Mouse (Mus musculus) myocyte (in vitro differentiated cells): ENCODE results near the gene Ntn5.

Experiments used
- E2F4 ChIP-seq: IDR thresholded peaks from one replicate; pipeline ENCODE4 v1.6.1; 2011; ENCODE audit warnings: mild to moderate bottlenecking, control low read depth, moderate library complexity; ENCODE audit not compliant: insufficient read depth
- MYOD1 ChIP-seq, 3 experiments: IDR thresholded peaks; one replicate each; pipeline ENCODE4 v1.6.1; 2011; ENCODE audit warnings: control low read depth in 2 of 3, low read depth in 2 of 3, mild to moderate bottlenecking in 2 of 3, moderate library complexity in 1 of 3; ENCODE audit not compliant: insufficient read length in 2 of 3, control insufficient read depth in 1 of 3
- MYOG ChIP-seq, 3 experiments: IDR thresholded peaks; one replicate each; pipeline ENCODE4 v1.6.1; 2011; ENCODE audit warnings: control low read depth in 2 of 3, low read depth in 2 of 3, mild to moderate bottlenecking in 2 of 3; ENCODE audit not compliant: insufficient read length in 2 of 3, control insufficient read depth in 1 of 3, insufficient read depth in 1 of 3
- POLR2A ChIP-seq: IDR thresholded peaks from one replicate; pipeline ENCODE4 v1.6.1; 2011; ENCODE audit warnings: low read depth, mild to moderate bottlenecking, control low read depth, moderate library complexity; ENCODE audit not compliant: insufficient read length
- POLR2AphosphoS2 ChIP-seq: IDR thresholded peaks from one replicate; pipeline ENCODE4 v1.6.1; 2011; ENCODE audit warnings: low read depth, control low read depth; ENCODE audit not compliant: insufficient read length
- SRF ChIP-seq: IDR thresholded peaks from one replicate; pipeline ENCODE4 v1.6.1; 2011; ENCODE audit warnings: low read depth; ENCODE audit not compliant: control insufficient read depth, insufficient read length
- USF1 ChIP-seq: IDR thresholded peaks from one replicate; pipeline ENCODE4 v1.6.1; 2011; ENCODE audit warnings: low read depth, mild to moderate bottlenecking, control low read depth, moderate library complexity

DNA sequence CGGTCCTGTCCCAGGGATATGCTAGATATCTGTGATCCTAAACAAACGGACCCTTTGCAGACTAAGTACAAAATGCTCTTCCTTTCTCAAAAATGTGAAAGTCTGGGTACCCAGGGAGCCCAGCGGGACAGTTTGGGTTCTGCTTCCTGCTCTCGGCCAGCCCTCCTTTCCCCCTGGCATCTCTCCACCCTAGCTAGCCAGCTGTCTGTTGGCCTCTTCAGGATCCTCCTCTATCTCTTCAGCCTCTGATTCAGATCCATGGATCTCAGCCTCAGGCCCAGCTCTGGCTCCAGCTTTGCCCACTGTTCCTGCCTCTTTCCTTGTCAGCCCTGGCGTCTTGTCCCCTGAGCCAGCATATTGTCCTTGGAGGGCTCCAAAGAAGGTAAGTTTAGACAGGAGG is 41.7 kb upstream of the Ntn5 start:
- no peak for TF ChIP-seq E2F4
- peak in 1 of 3 experiments; percentile 42 for TF ChIP-seq MYOG (IDR thresholded peaks at IDR 0.05; ENCODE audit: control insufficient read depth in 1 of 3, insufficient read depth in 1 of 3, insufficient read length in 2 of 3, low read depth in 2 of 3)
- TF ChIP-seq MYOD1 (IDR thresholded peaks at IDR 0.05; ENCODE audit: control insufficient read depth in 1 of 3, insufficient read length in 2 of 3, low read depth in 2 of 3), result peak in 1 of 3 experiments; percentile 29
- TF ChIP-seq USF1, result no peak
- no peak for TF ChIP-seq POLR2AphosphoS2
- TF ChIP-seq POLR2A, result no peak
- TF ChIP-seq SRF, result no peak
